Comparison of ENCODE assay signal across 7 mouse cellular contexts in the genomic region with DNA sequence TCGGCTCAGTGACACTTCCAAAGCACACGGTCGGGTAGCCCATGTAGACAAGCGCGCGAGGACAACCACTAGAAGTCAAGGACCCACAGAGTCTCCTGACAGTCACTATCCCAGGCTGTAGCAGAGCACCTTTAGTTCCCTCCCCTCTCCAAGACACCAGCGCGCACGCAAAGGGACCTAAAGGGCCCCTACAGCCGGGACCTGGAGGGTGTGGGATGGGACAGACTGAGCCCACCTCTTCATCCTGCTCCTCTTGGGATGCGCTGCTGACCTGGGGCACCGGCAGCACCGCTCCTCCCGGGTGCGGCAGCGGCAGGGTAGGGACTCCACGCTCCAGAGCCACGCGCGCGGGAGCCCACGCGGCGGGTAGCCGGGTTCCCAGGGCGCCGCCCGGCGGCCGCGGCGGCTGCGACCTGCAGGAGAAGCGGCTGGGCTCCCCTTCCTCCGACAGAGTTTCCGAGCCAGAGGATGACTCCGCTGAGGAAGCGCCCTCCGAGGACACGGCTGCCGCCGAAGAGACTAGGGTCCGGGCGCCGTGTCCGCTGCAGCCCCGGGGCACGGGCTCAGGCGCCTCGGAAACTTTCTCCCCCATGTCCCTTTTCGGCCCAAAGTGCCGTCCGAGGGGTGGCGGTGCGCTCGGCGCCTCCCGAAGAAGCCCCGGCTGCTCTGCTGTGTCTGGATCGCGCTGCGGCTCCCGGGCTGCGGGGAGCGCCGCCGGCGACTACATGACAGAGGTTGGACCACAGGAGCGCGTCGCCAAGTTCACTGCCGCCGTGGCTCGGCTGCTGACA. TPM values are rescaled to one million over a fixed set of nuclear protein-coding genes. Genes with fewer than 3 reads are reported as not detected.
DNase-seq lines count a peak whose midpoint lies in the region; ATAC-seq and TF ChIP-seq lines count a peak whose summit lies in the region.

No protein-coding gene starts in this region.

- POLR2A ChIA-PET in Patski (lab: Charles Lee): no interaction called here

- peak; percentile 61 for ATAC-seq in Patski
- ATAC-seq in hindbrain, embryonic 12.5 days (ENCODE audit: low FRiP score): peak; percentile 76
- ATAC-seq in limb, embryonic 12.5 days (ENCODE audit: insufficient number of reproducible peaks, insufficient read depth, low FRiP score, low TSS enrichment, low read depth): peak; percentile 46; the same call in 1 of the 2 replicates
- ATAC-seq in midbrain, postnatal 0 days (ENCODE audit: low FRiP score): peak; percentile 57

- no peak for DNase-seq in Patski (ENCODE audit: low read depth, low spot score)
- DNase-seq in adrenal gland, postnatal 25 days: peak; percentile 69
- DNase-seq in frontal cortex, postnatal 25 days (ENCODE audit: low spot score in 2 of 2): peak; percentile 9 to 30
- DNase-seq in midbrain, postnatal 0 days (ENCODE audit: low spot score): peak; percentile 19
- DNase-seq in testis, postnatal 10 days (ENCODE audit: low spot score): peak; percentile 70

- in situ Hi-C loops in Patski (cut with MboI; ENCODE audit: low pct_unique_long_range_greater_than_20kb): loop anchor here (5.0 to 25.0 kb wide), 2 partner anchors 156 to 304 kb away; no protein-coding TSS in a partner anchor

- no peaks in the 10 kb centered on the region for H3K36me3 ChIP-seq in hindbrain, embryonic 12.5 days
- no peaks in the 10 kb centered on the region for H3K36me3 ChIP-seq in limb, embryonic 12.5 days
- no peaks in the 10 kb centered on the region for H3K36me3 ChIP-seq in midbrain, postnatal 0 days (ENCODE audit: insufficient read depth, low read length)

- H3K27me3 ChIP-seq in Patski: peaks cover 8% of the 10 kb centered on the region
- peaks cover 38% of the 10 kb centered on the region for H3K27me3 ChIP-seq in hindbrain, embryonic 12.5 days
- peaks cover 70% of the 10 kb centered on the region for H3K27me3 ChIP-seq in limb, embryonic 12.5 days
- peaks cover 28% of the 10 kb centered on the region for H3K27me3 ChIP-seq in midbrain, postnatal 0 days (ENCODE audit: insufficient read depth, low read length)

- H3K4me2 ChIP-seq in hindbrain, embryonic 12.5 days (replicated peaks): peak overlapping the region; percentile 95
- H3K4me2 ChIP-seq in limb, embryonic 12.5 days: peak overlapping the region; percentile 93
- peak overlapping the region; percentile 97 for H3K4me2 ChIP-seq in midbrain, postnatal 0 days (ENCODE audit: low read depth, low read length, poor library complexity, severe bottlenecking)

- CTCF ChIA-PET in Patski (lab: Charles Lee): no interaction called here

- no peak for TF ChIP-seq CTCF in Patski (IDR thresholded peaks at IDR 0.05)
- no peak for TF ChIP-seq CTCF in midbrain, postnatal 0 days (IDR thresholded peaks at IDR 0.05)

- H3K4me1 ChIP-seq in hindbrain, embryonic 12.5 days: peaks cover 30% of the 10 kb centered on the region
- H3K4me1 ChIP-seq in limb, embryonic 12.5 days (replicated peaks): peaks cover 17% of the 10 kb centered on the region
- H3K4me1 ChIP-seq in midbrain, postnatal 0 days (ENCODE audit: insufficient read depth, low read length): 0 out of 2 replicates have a peak, but pooled peaks cover 5% of the 10 kb centered on the region

- H3K27ac ChIP-seq in hindbrain, embryonic 12.5 days: peak overlapping the region; percentile 57
- H3K27ac ChIP-seq in limb, embryonic 12.5 days: no peak overlapping the region
- no peak overlapping the region for H3K27ac ChIP-seq in midbrain, postnatal 0 days (ENCODE audit: low read depth, low read length)

- no peaks in the 10 kb centered on the region for H3K9me3 ChIP-seq in hindbrain, embryonic 12.5 days (replicated peaks)
- H3K9me3 ChIP-seq in limb, embryonic 12.5 days: no peaks in the 10 kb centered on the region
- no peaks in the 10 kb centered on the region for H3K9me3 ChIP-seq in midbrain, postnatal 0 days (ENCODE audit: low read length)

- WGBS in hindbrain, embryonic 12.5 days: under 1% methylated on average over 72 of the region's 74 CpGs
- WGBS in limb, embryonic 12.5 days: under 1% methylated on average over 74 of the region's 74 CpGs
- WGBS in midbrain, postnatal 0 days: under 1% methylated on average over 60 of the region's 74 CpGs

- peak overlapping the region; percentile 71 for H3K9ac ChIP-seq in hindbrain, embryonic 12.5 days
- H3K9ac ChIP-seq in limb, embryonic 12.5 days (replicated peaks): peak overlapping the region; percentile 69
- peak overlapping the region; percentile 59 for H3K9ac ChIP-seq in midbrain, postnatal 0 days (replicated peaks; ENCODE audit: low read length, poor library complexity, severe bottlenecking)

- peak overlapping the region; percentile 59 for H3K4me3 ChIP-seq in hindbrain, embryonic 12.5 days
- peak overlapping the region; percentile 70 for H3K4me3 ChIP-seq in limb, embryonic 12.5 days (replicated peaks)
- H3K4me3 ChIP-seq in midbrain, postnatal 0 days (ENCODE audit: low read depth, low read length): peak overlapping the region; percentile 76

RNA-seq across cellular contexts. Expression of a gene that starts 0.5 kb away (rescaled TPM):
- 10.5 TPM for polyA plus RNA-seq in Patski (2021)
- 72.6 and 83.7 TPM in 2 replicates for total RNA-seq in adrenal gland, postnatal 25 days (2021)
- polyA plus RNA-seq in hindbrain, embryonic 12.5 days (2016; fragmentation: Nextera tagmentation; extraction: Ambion mirVana): 36.2 and 38.2 TPM in 2 replicates
- 24.0 and 26.0 TPM in 2 replicates for polyA plus RNA-seq in limb, embryonic 12.5 days (2016; fragmentation: Nextera tagmentation; extraction: Ambion mirVana)
- total RNA-seq in midbrain, postnatal 0 days (2014; rRNA removed): 39.8 and 54.3 TPM in 2 replicates
- polyA plus RNA-seq in midbrain, postnatal 0 days (2015; fragmentation: Nextera tagmentation; extraction: Ambion mirVana): 21.6 and 28.7 TPM in 2 replicates
